Mouse (Mus musculus): ENCODE data around the gene Pdzrn3.
A peak's percentile ranks its signal among the peaks of the same experiment; 100 is the strongest.

Pdzrn3 gene

DNA sequence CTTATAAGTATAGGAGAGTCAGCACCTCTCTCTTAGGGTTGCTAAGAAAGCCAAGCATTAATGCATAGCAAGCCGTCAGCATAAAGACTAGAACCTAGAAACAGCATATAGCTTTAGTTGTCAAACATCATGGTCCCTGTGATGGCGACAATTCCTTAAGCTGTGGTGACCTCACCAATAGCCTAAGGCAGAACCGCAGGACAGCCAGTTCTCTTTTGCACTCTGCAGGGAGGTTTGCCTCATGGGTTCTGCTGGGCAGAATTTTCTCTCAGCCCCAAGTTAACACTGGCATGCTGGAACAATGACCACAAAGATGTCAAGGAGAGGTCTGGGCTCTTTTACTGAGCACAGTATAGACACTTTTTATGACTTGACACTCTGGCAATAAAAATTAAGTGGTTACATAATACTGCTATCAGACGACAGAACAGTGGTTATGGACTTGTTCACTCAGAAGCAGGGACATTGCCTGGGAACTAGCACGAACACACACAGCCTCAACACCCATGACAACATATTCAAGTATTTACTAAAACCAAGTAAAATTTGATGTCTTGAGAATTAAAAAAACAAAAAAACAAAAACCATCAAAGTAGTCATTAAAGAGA lies 90.0 kb downstream of the Pdzrn3 start:
- DNase-seq: no peak

DNA sequence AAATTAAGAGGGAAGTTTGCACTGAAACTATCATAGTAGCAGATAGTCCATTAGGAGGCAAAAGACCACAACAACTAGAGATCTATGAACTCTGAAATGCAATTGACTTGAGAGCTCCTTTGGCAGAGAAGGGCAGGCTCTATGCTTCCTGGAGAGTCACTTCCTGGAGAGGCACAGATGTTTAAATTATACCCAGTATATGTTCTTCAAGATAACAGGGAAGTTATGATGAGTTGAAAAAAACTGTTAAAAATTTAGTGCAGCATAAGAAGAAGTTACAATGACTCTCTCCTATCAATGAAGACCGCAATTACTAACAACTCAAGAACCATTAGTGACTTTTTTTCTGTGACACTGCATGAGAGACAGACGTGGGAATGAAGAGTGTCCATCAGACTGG lies 90.6 kb downstream of the Pdzrn3 start:
- no peak for DNase-seq

DNA sequence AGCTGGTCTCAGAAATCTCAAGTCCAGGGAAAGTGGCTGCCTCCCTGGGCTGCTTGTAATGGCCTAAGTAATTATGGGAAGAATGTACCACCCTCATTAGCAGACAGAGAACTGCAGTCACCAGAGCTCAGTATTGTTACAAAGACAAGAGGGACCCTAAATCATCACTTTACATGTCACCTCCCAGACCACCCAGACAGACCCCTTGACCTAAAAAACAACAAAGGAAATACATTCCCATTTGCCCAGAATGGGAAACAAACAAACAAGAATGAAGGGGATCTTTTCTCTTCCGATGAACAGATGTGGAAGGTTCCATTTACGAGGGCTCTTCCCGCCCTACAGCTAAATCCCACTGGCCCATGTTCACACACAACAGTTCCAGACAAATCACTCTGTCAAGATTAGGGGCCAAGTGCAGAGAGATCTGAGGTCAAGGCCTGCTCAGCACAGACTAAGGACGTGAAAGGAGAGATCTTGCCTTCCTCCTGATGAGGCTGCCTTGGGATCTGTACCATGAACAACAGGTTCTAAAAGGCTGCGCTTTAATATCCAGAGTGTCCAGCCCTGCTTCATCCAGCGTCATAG lies 93.2 kb downstream of the Pdzrn3 start:
- DNase-seq: no peak

DNA sequence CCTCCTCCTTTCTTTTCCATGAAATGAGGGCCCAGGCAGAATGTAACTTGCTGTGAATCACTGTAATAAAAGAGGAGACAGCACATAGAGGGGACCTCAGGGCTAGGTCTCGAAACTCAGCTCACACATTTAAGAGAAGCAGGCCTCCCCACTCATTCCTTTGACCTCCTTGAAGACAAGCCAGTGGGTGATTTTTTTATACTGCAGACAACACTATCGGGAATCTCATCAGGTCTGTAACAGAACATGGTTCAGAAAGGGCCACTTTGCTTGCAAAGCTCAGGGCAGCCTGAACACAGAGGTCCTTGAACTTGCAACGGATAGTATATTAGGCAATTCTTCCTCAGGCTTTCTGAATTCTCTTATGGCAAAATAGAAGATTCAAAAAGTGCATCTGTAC lies 93.8 kb downstream of the Pdzrn3 start:
- no peak for DNase-seq

DNA sequence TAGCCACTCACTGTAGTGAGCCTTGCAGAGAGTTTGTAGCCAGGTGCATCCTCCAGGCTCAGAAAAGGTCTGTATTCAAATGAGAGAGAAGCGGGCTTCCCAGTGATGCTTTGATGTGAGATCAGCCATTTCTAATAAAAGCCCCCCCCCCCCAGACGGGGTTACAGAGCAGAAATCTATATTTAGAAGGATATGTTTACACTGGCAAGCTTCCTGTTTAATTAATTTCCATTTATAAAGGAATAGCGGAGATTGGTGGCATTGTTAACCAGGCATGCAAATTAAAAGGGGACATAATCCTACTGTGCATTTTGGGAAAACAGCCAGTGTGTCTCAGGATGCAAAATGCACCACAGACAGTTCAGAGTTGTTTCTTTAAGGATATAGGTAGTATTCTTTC lies 96.1 kb downstream of the Pdzrn3 start:
- DNase-seq: no peak

- DNase-seq: peak; percentile 25 to 49
Measured at GRCm38 (mm10) chr6:101280811-101281218, 96.9 kb downstream of the Pdzrn3 start.

GRCm38 (mm10) chr6:101278286-101278932 lies 99.3 kb downstream of the Pdzrn3 start:
- peak; percentile 20 to 35 for DNase-seq

GRCm38 (mm10) chr6:101276261-101276660 lies 101.4 kb downstream of the Pdzrn3 start:
- DNase-seq: no peak

- DNase-seq: no peak
Measured at GRCm38 (mm10) chr6:101275806-101276205, 101.9 kb downstream of the Pdzrn3 start.

- DNase-seq: no peak
Measured at GRCm38 (mm10) chr6:101274846-101275245, 102.9 kb downstream of the Pdzrn3 start.

DNA sequence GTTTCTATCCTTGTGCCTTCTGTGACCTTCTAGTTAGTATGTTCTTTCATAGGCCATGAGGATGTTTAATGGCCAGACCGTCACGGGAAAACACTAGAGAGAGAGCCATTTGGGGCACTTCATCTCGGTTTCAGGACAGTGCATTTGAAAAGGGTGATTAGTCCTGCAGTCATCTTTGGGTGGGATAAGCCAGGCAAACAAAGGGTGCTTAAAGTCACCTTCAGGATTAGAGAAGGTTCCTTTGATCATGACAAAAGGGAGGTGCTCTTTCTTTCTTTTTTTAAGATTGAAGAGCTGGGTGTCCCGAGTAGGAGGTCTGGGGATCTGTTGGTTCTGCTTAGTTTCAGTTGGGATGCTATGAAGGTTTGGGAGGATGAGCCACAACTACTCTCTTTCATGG lies 105.4 kb downstream of the Pdzrn3 start:
- no peak for DNase-seq

- peak; percentile 69 to 80 for DNase-seq
Measured at GRCm38 (mm10) chr6:101271378-101272135, 106.1 kb downstream of the Pdzrn3 start.

DNA sequence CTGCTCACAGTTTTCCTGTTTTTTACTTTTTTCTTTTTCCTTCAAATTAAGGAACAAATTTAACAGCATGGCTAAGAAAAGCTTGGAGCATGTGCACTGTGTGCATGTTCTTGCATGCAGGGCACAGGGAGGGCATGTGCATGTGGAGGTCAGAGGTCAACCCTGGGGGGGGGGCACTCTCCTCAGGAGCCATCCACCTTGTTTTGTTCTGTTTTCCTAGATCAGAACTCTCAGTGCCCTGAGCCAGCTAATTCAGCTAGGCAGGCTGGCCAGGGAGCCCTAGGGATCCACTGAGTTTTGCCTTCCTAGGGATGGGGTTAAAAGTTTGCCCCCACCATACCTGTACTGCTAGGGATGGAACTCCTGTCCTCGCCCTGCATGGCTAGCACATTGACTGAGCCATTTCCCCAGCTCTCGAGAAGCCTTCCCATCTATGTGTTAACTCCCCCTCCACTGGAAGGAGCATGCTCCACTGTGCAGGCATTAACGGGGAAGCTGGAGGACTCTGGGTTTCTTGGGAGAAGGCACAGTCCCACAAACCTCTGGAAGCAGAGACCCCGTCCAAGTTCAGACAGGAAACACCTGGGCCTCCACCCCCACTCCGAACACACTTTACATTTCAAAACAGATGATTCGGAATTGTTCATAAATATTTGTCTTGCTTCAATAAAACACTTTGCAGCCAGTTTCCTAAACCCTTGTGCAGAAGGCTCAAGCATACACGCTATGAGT lies 107.4 kb downstream of the Pdzrn3 start:
- peak; percentile 40 to 49 for DNase-seq

DNA sequence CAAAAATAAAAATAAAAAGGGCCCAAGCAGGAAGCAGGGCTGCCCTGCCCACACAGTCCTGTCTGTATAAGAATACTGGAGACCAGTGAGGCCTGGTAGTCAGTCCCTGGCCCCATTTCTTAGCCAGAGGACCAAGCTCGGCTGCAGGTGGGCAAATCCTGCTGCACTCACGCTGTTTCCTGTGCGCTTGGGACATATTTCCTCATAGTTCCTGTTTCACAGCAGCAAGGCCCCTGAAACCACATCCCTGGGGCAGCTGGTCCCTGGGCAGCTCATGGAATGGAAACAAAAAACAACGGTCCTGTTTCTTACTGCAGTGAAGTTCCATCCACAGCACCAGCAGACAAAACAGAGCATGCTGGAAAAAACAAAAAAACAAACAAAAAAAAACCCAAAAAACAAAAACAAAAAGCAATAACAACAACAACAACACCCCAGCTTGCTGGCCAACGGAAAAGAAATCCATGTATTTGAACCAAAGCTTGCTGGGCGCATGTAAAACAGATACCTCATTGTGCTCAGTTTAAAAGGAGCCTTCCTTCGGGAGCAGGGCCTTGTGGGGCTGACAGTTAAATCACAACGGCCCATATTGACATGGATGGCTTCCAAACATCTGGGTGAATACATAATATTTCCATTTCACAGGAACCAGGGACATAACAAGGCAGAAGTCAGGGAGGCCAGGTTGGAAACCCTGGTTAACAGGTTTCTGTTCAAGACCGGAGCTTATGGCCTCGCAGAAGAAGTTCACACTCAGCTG lies 108.2 kb downstream of the Pdzrn3 start:
- DNase-seq: no peak

DNA sequence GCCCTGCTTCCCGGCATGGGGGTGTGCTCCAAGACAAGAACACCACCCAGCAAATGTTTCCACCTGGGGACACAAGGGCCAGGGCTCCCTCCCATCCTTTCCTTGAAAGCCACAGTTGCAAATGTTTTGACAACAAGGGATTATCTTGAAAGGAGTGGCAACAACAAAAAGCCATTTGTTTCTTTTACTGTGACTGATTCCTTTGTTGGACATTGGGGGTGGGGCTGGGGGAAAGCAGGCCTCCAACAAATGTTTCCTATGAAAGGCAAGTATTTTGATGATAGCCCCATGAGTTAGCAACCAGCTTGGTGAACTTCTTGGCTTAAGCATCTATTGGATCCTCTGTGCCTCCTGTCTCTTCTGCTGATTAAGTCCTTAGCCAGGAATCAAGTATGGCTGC lies 109.4 kb downstream of the Pdzrn3 start:
- DNase-seq: no peak

DNA sequence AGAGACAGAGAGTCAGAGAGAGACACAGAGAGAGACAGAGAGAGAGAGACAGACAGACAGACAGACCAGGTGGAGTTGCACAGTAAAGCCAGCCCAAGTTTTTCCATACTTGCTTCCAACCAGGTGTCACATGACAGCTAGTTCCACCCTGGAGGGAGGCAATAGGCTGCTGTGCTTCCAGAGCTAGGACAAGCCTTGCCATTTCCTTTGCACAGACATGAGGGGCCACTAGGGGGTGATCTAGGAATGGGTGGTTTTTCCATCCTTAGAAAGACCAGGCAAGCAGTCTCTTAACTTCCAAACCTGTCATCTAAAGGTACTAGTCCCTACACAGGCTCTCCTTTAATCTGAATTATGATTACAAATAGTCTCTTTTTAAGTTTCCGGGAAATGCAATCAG lies 110.9 kb downstream of the Pdzrn3 start:
- peak; percentile 81 to 86 for DNase-seq

DNA sequence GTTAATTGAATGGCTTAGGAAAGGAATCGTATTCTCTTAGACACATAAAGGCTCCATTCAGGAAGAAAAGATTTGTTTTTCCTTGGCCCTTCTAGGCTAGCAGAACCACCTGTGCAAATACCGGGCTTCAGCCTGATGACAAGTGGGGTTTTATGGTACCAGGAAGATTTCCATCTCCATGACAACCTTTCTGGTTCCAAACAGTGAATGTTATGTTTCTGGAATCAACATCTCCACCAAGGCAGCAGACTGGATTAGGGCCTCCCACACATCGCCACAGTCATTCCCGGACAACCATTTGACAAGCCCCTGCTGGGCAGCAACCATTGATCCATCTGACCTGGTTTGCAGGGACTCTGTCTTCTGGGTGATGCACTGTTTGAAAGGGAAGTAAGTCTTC lies 114.2 kb downstream of the Pdzrn3 start:
- no peak for DNase-seq

- peak; percentile 45 to 46 for DNase-seq
Measured at GRCm38 (mm10) chr6:101261513-101261912, 116.2 kb downstream of the Pdzrn3 start.

DNA sequence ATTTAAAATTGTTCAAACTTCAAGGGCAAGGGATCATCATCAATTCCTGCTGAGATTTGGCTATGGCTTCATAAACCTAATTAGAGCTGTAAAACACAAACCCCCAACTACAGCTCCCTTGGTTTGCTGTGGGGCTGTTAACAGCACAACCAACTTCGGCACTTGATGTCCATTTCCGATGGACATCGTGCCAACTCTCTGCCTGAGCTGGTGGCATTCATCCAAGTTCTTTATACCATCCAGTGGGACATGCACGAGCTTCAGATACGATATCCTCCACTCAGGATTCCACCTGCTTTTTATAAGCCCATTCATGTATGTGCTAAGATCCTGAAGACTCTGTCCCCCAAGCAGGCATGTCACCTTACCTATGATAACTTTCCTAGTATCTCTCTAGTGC lies 118.3 kb downstream of the Pdzrn3 start:
- no peak for DNase-seq

GRCm38 (mm10) chr6:101257418-101257817 lies 120.3 kb downstream of the Pdzrn3 start:
- DNase-seq: no peak

GRCm38 (mm10) chr6:101254652-101255051 lies 123.0 kb downstream of the Pdzrn3 start:
- no peak for DNase-seq

GRCm38 (mm10) chr6:101251916-101252603 lies 125.6 kb downstream of the Pdzrn3 start:
- DNase-seq: no peak

All from kidney, postnatal 4 days (tissue).